Mouse (Mus musculus): ENCODE measurements around the gene Mmp25.

The Mmp25 gene
- long read RNA-seq, experiment 1: 0 reads
- long read RNA-seq, experiment 2: 0 reads

- intact Hi-C loops (cut with DNase I): no loop called here
Observed at GRCm38 (mm10) chr17:23644613-23645495, at the start of gene Mmp25. Mmp25 (minus strand) TSS chr17:23645277.

GRCm38 (mm10) chr17:23694491-23694890 is 49.4 kb upstream of the Mmp25 start:
- intact Hi-C loops (cut with DNase I): no loop called here

GRCm38 (mm10) chr17:23683856-23684672 is 39.0 kb upstream of the Mmp25 start, which contains the start of gene Cldn9:
Cldn9 (minus strand) TSS chr17:23684026.
- intact Hi-C loops (cut with DNase I): no loop called here

GRCm38 (mm10) chr17:23683226-23683625 is 38.1 kb upstream of the Mmp25 start:
- intact Hi-C loops (cut with DNase I): no loop called here

- intact Hi-C loops (cut with DNase I): no loop called here
Observed at GRCm38 (mm10) chr17:23682530-23682929, 37.5 kb upstream of the Mmp25 start.

GRCm38 (mm10) chr17:23682092-23682491 is 37.0 kb upstream of the Mmp25 start:
- intact Hi-C loops (cut with DNase I): no loop called here

GRCm38 (mm10) chr17:23681086-23681485 is 36.0 kb upstream of the Mmp25 start:
- intact Hi-C loops (cut with DNase I): no loop called here

GRCm38 (mm10) chr17:23680336-23680735 is 35.3 kb upstream of the Mmp25 start:
- intact Hi-C loops (cut with DNase I): no loop called here

GRCm38 (mm10) chr17:23679127-23679835 is 34.2 kb upstream of the Mmp25 start, which contains the start of gene Cldn6:
Cldn6 (plus strand) TSS chr17:23679249.
- intact Hi-C loops (cut with DNase I): no loop called here

- intact Hi-C loops (cut with DNase I): no loop called here
Observed at GRCm38 (mm10) chr17:23677236-23677679, 32.2 kb upstream of the Mmp25 start, which contains the start of gene Tnfrsf12a. Tnfrsf12a (minus strand) TSS chr17:23677468.

GRCm38 (mm10) chr17:23676473-23677031 is 31.5 kb upstream of the Mmp25 start:
- intact Hi-C loops (cut with DNase I): no loop called here

- intact Hi-C loops (cut with DNase I): no loop called here
Observed at GRCm38 (mm10) chr17:23675564-23676281, 30.6 kb upstream of the Mmp25 start.

- intact Hi-C loops (cut with DNase I): no loop called here
Observed at GRCm38 (mm10) chr17:23675127-23675526, 30.1 kb upstream of the Mmp25 start.

- intact Hi-C loops (cut with DNase I): no loop called here
Observed at GRCm38 (mm10) chr17:23674271-23674952, 29.3 kb upstream of the Mmp25 start.

- intact Hi-C loops (cut with DNase I): no loop called here
Observed at GRCm38 (mm10) chr17:23673424-23674073, 28.5 kb upstream of the Mmp25 start, which contains the start of the genes Hcfc1r1 and Thoc6. Hcfc1r1 (plus strand) TSS chr17:23673596. Thoc6 (minus strand) TSS chr17:23673882.

- intact Hi-C loops (cut with DNase I): no loop called here
Observed at GRCm38 (mm10) chr17:23672761-23673160, 27.7 kb upstream of the Mmp25 start.

- intact Hi-C loops (cut with DNase I): no loop called here
Observed at GRCm38 (mm10) chr17:23671519-23671918, 26.4 kb upstream of the Mmp25 start.

GRCm38 (mm10) chr17:23670516-23671074 is 25.5 kb upstream of the Mmp25 start:
- intact Hi-C loops (cut with DNase I): no loop called here

- intact Hi-C loops (cut with DNase I): no loop called here
Observed at GRCm38 (mm10) chr17:23665511-23665910, 20.4 kb upstream of the Mmp25 start.
